Mouse (Mus musculus) myocyte (in vitro differentiated cells): Measurements from ENCODE around the gene Disc1. TPM values are rescaled to one million over a fixed set of nuclear protein-coding genes. Genes with fewer than 3 reads are reported as not detected.

Experiments used
- H3K27me3 ChIP-seq: one replicate; pipeline ENCODE4 v1.6.1; 2011; ENCODE audit not compliant: control insufficient read depth, insufficient read depth, insufficient read length
- H3K36me3 ChIP-seq: one replicate; pipeline ENCODE4 v1.6.1; 2011; ENCODE audit not compliant: control insufficient read depth, insufficient read depth
- H3K4me2 ChIP-seq: one replicate; pipeline ENCODE4 v1.6.1; 2011; ENCODE audit warnings: low read depth, control low read depth
- H3K4me3 ChIP-seq: one replicate; pipeline ENCODE4 v1.5.1; 2011; ENCODE audit warnings: mild to moderate bottlenecking, control low read depth, moderate library complexity
- H3K79me2 ChIP-seq: one replicate; pipeline ENCODE4 v1.6.1; 2011; ENCODE audit not compliant: control insufficient read depth, insufficient read depth
- H3ac ChIP-seq: one replicate; pipeline ENCODE4 v1.6.1; 2011; ENCODE audit not compliant: control insufficient read depth, insufficient read length
- CEBPB ChIP-seq: IDR thresholded peaks from 2 replicates; pipeline ENCODE4 v1.6.1; 2011; ENCODE audit warnings: mild to moderate bottlenecking, moderate library complexity; ENCODE audit not compliant: poor library complexity, insufficient read depth, severe bottlenecking
- E2F4 ChIP-seq: IDR thresholded peaks from one replicate; pipeline ENCODE4 v1.6.1; 2011; ENCODE audit warnings: mild to moderate bottlenecking, control low read depth, moderate library complexity; ENCODE audit not compliant: insufficient read depth
- MAX ChIP-seq: IDR thresholded peaks from one replicate; pipeline ENCODE4 v1.6.1; 2011; ENCODE audit warnings: low read depth, mild to moderate bottlenecking, control low read depth
- MYOD1 ChIP-seq, 3 experiments: IDR thresholded peaks; one replicate each; pipeline ENCODE4 v1.6.1; 2011; ENCODE audit warnings: control low read depth in 2 of 3, low read depth in 2 of 3, mild to moderate bottlenecking in 2 of 3, moderate library complexity in 1 of 3; ENCODE audit not compliant: insufficient read length in 2 of 3, control insufficient read depth in 1 of 3
- MYOG ChIP-seq, 3 experiments: IDR thresholded peaks; one replicate each; pipeline ENCODE4 v1.6.1; 2011; ENCODE audit warnings: control low read depth in 2 of 3, low read depth in 2 of 3, mild to moderate bottlenecking in 2 of 3; ENCODE audit not compliant: insufficient read length in 2 of 3, control insufficient read depth in 1 of 3, insufficient read depth in 1 of 3
- POLR2A ChIP-seq: IDR thresholded peaks from one replicate; pipeline ENCODE4 v1.6.1; 2011; ENCODE audit warnings: low read depth, mild to moderate bottlenecking, control low read depth, moderate library complexity; ENCODE audit not compliant: insufficient read length
- POLR2AphosphoS2 ChIP-seq: IDR thresholded peaks from one replicate; pipeline ENCODE4 v1.6.1; 2011; ENCODE audit warnings: low read depth, control low read depth; ENCODE audit not compliant: insufficient read length
- REST ChIP-seq: IDR thresholded peaks from one replicate; pipeline ENCODE4 v1.6.1; 2011; ENCODE audit warnings: mild to moderate bottlenecking, control low read depth, moderate library complexity; ENCODE audit not compliant: insufficient read depth, insufficient read length
- SRF ChIP-seq: IDR thresholded peaks from one replicate; pipeline ENCODE4 v1.6.1; 2011; ENCODE audit warnings: low read depth; ENCODE audit not compliant: control insufficient read depth, insufficient read length
- TCF12 ChIP-seq: IDR thresholded peaks from one replicate; pipeline ENCODE4 v1.6.1; 2011; ENCODE audit warnings: mild to moderate bottlenecking, control low read depth; ENCODE audit not compliant: poor library complexity, insufficient read depth, severe bottlenecking
- TCF3 ChIP-seq: IDR thresholded peaks from one replicate; pipeline ENCODE4 v1.6.1; 2011; ENCODE audit warnings: low read depth, control low read depth; ENCODE audit not compliant: insufficient read length
- USF1 ChIP-seq: IDR thresholded peaks from one replicate; pipeline ENCODE4 v1.6.1; 2011; ENCODE audit warnings: low read depth, mild to moderate bottlenecking, control low read depth, moderate library complexity
- polyA plus RNA-seq: library from polyadenylated mRNA; unstranded; fragments of >200 nt; fragmentation: generic; extraction: Trizol; gene quantifications from one replicate; pipeline ENCODE4 v1.2.1, GENCODE M21; 2012; ENCODE audit warnings: missing spikeins

Gene Disc1
- polyA plus RNA-seq, 1 experiment, result 0.06 TPM

- TF ChIP-seq E2F4 (no peak), MYOG (IDR thresholded peaks at IDR 0.05; ENCODE audit: control insufficient read depth in 1 of 3, insufficient read depth in 1 of 3, insufficient read length in 2 of 3, low read depth in 2 of 3) (no peak), TCF12 (no peak), POLR2A (no peak), SRF (no peak), MAX (no peak), TCF3 (no peak), POLR2AphosphoS2 (no peak), REST (no peak), CEBPB (no peak), MYOD1 (IDR thresholded peaks at IDR 0.05; ENCODE audit: control insufficient read depth in 1 of 3, insufficient read length in 2 of 3, low read depth in 2 of 3) (no peak), USF1 (no peak)
- no peak overlapping the region for H3ac ChIP-seq
- H3K36me3 ChIP-seq, result no peaks in the 10 kb centered on the region
- H3K4me2 ChIP-seq, result no peak overlapping the region
- H3K79me2 ChIP-seq, result no peaks in the 10 kb centered on the region
- peaks cover 48% of the 10 kb centered on the region for H3K27me3 ChIP-seq
- H3K4me3 ChIP-seq, result no peak overlapping the region
Measured at GRCm38 (mm10) chr8:125052026-125052425, 2.0 kb upstream of the Disc1 start.

DNA sequence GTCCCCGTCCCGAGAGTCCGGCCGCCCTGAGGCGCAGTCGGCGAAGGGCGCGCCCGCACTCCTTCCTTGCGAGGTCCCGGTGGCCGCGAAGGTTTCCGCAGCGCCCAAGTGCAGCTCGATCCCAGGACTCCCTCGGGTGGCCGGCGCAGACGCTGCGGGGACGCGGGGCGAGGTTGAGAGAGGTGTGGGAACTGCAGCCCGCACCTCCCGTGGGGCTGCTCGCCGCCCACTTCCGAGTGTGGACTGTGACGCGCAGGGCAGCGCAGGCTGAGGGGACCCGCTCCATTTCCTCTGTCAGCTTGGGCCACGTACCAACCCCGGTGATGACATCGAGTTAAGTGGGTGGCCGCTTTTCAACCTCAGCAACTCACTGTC, 428 bp downstream of the Disc1 start:
- no peaks in the 10 kb centered on the region for H3K79me2 ChIP-seq
- TF ChIP-seq MYOG (IDR thresholded peaks at IDR 0.05; ENCODE audit: control insufficient read depth in 1 of 3, insufficient read depth in 1 of 3, insufficient read length in 2 of 3, low read depth in 2 of 3), result no peak
- no peak for TF ChIP-seq USF1
- no peak for TF ChIP-seq REST
- no peak for TF ChIP-seq MYOD1 (IDR thresholded peaks at IDR 0.05; ENCODE audit: control insufficient read depth in 1 of 3, insufficient read length in 2 of 3, low read depth in 2 of 3)
- no peak for TF ChIP-seq SRF
- TF ChIP-seq CEBPB, result no peak
- TF ChIP-seq POLR2AphosphoS2, result no peak
- TF ChIP-seq TCF12, result no peak
- no peak for TF ChIP-seq POLR2A
- no peak for TF ChIP-seq E2F4
- no peaks in the 10 kb centered on the region for H3K36me3 ChIP-seq
- H3K4me3 ChIP-seq, result no peak overlapping the region
- peaks cover 51% of the 10 kb centered on the region for H3K27me3 ChIP-seq
- peak overlapping the region; percentile 12 for H3K4me2 ChIP-seq
- H3ac ChIP-seq, result no peak overlapping the region

- H3K4me3 ChIP-seq, result no peak overlapping the region
- H3K27me3 ChIP-seq, result peaks cover 11% of the 10 kb centered on the region
- no peak overlapping the region for H3K4me2 ChIP-seq
- TF ChIP-seq CEBPB (no peak), E2F4 (no peak), MYOG (IDR thresholded peaks at IDR 0.05; ENCODE audit: control insufficient read depth in 1 of 3, insufficient read depth in 1 of 3, insufficient read length in 2 of 3, low read depth in 2 of 3) (no peak), POLR2A (no peak), TCF12 (no peak), SRF (no peak), POLR2AphosphoS2 (no peak), REST (no peak), MYOD1 (IDR thresholded peaks at IDR 0.05; ENCODE audit: control insufficient read depth in 1 of 3, insufficient read length in 2 of 3, low read depth in 2 of 3) (no peak), TCF3 (no peak), USF1 (no peak), MAX (no peak)
- no peak overlapping the region for H3ac ChIP-seq
- H3K36me3 ChIP-seq, result no peaks in the 10 kb centered on the region
- H3K79me2 ChIP-seq, result no peaks in the 10 kb centered on the region
Measured at GRCm38 (mm10) chr8:125060904-125061303, 6.9 kb downstream of the Disc1 start.

DNA sequence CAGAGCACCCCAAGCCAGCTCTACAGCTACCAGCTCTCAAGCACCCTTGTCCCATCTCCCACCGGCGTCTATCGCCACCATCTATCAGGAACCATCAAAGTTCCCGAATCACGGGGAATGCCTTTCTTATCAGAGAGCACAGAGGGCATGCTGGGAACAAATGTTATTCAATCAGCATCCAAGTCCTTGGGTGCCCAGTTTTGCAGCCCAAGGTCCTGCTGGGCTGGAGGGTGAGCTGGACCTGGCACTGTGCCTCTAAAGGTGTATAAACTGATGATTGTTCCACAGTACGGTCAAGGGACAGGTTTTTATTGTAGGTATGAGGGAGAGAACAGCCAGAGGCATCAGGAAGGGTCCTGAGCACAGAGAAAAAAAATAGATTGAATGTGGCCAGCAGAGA, 11.6 kb downstream of the Disc1 start:
- no peaks in the 10 kb centered on the region for H3K79me2 ChIP-seq
- no peak overlapping the region for H3ac ChIP-seq
- H3K4me2 ChIP-seq, result no peak overlapping the region
- H3K27me3 ChIP-seq, result peaks cover 6% of the 10 kb centered on the region
- TF ChIP-seq E2F4 (no peak), REST (no peak), CEBPB (no peak), MYOG (IDR thresholded peaks at IDR 0.05; ENCODE audit: control insufficient read depth in 1 of 3, insufficient read depth in 1 of 3, insufficient read length in 2 of 3, low read depth in 2 of 3) (no peak), USF1 (no peak), TCF3 (no peak), TCF12 (no peak), POLR2AphosphoS2 (no peak), MAX (no peak), MYOD1 (IDR thresholded peaks at IDR 0.05; ENCODE audit: control insufficient read depth in 1 of 3, insufficient read length in 2 of 3, low read depth in 2 of 3) (no peak), SRF (no peak), POLR2A (no peak)
- no peak overlapping the region for H3K4me3 ChIP-seq
- H3K36me3 ChIP-seq, result no peaks in the 10 kb centered on the region

GRCm38 (mm10) chr8:125066913-125067595, 13.1 kb downstream of the Disc1 start:
- H3K27me3 ChIP-seq, result peaks cover 6% of the 10 kb centered on the region
- H3K36me3 ChIP-seq, result no peaks in the 10 kb centered on the region
- TF ChIP-seq REST (no peak), MAX (no peak)
- no peak overlapping the region for H3K4me2 ChIP-seq
- no peaks in the 10 kb centered on the region for H3K79me2 ChIP-seq
- no peak overlapping the region for H3K4me3 ChIP-seq
- H3ac ChIP-seq, result no peak overlapping the region
